Mouse (Mus musculus) bone marrow macrophage, adult 2 months (primary cell): ENCODE measurements around the gene Chst15. TPM values are rescaled to one million over a fixed set of nuclear protein-coding genes. Genes with fewer than 3 reads are reported as not detected.
A peak's percentile ranks its signal among the peaks of the same experiment; 100 is the strongest.

Experiments used
- H3K27ac ChIP-seq: 2 replicates; pipeline ENCODE4 v1.5.1; 2012; ENCODE audit warnings: low read depth, low read length; ENCODE audit not compliant: insufficient read depth
- H3K4me1 ChIP-seq: 2 replicates; pipeline ENCODE4 v1.6.1; 2012; ENCODE audit warnings: low read length; ENCODE audit not compliant: control insufficient read depth, insufficient read depth
- H3K4me3 ChIP-seq: 2 replicates; pipeline ENCODE4 v1.5.1; 2012; ENCODE audit warnings: mild to moderate bottlenecking, low read length, moderate library complexity; ENCODE audit not compliant: insufficient read depth
- CTCF ChIP-seq: IDR thresholded peaks from 2 replicates; pipeline ENCODE4 v1.5.1; 2012; ENCODE audit warnings: low read depth, mild to moderate bottlenecking, low read length, moderate library complexity
- POLR2A ChIP-seq: IDR thresholded peaks from 2 replicates; pipeline ENCODE4 v1.6.1; 2012; ENCODE audit warnings: mild to moderate bottlenecking, low read depth, low read length, borderline replicate concordance
- polyA plus RNA-seq: library from polyadenylated mRNA; stranded (reverse); fragments of >200 nt; gene quantifications from 2 replicates; pipeline ENCODE4 v1.2.4, GENCODE M21; 2012; ENCODE audit not compliant: missing spikeins, insufficient read depth, insufficient read length

Chst15 gene
- polyA plus RNA-seq, 1 experiment: 0.42 TPM

DNA sequence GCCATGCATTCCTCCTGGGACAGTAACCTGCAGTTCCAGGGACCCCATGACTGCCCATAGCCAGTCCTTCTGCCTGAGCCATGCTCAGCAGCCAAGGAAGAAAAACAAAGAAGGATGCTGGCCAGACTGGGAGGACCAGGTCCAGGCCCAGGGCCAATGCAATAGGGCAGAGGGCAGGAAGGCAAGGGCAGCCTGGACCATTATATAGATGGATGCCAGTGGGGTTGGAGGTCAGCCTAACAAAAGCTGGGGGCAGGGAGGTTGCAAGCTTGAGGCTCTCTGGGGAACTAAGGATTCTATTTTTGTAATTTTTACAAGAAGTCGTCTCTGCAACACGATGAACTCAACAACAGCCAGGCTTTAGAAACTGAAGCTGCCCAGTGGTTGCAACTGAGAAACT is 84.1 kb downstream of the Chst15 start:
- H3K4me1 ChIP-seq: no peaks in the 10 kb centered on the region
- H3K4me3 ChIP-seq: no peak overlapping the region
- TF ChIP-seq POLR2A: no peak
- no peak for TF ChIP-seq CTCF
- no peak overlapping the region for H3K27ac ChIP-seq

DNA sequence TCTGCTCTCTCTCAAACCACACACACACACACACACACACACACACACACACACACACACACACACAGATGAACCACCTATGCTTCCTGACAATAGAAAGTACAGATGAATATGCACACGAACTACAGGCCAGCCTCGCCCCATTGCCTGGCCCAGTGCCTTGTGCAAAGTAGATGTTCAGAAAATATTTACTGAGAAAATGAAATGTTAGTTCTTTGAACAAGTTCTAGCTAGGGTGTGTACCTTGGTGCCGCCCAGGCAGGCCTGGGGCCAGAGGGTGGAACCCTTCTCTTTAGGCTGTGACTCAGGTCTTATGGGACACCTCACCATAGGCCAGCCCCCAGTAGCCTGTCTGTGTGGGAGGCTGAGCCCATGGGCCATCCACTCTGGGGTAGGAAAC is 85.6 kb downstream of the Chst15 start:
- Histone ChIP-seq H3K4me1 (no peaks in the 10 kb centered on the region), H3K4me3 (no peak overlapping the region), H3K27ac (no peak overlapping the region)
- no peak for TF ChIP-seq CTCF
- TF ChIP-seq POLR2A: no peak

DNA sequence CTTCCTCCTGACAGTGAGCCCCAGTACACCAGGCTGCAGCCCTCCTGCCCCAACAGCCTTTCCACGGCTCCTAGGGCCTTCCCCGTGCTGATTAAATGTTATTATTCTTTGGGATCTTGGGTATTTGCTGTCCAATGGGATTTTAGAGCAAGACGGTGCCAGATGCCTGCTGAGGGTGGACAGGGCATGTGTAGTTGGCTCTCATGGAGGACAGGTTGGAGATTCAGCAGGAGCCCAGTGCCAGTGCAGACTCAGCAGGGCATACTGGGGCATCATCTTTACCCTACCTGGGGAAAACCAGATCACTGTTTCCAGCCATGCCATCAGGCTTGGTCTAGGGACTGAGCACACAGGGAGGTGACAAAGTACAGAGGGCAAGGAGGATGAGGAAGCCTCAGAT is 86.1 kb downstream of the Chst15 start:
- H3K4me1 ChIP-seq: no peaks in the 10 kb centered on the region
- TF ChIP-seq CTCF (no peak), POLR2A (no peak)
- no peak overlapping the region for H3K27ac ChIP-seq
- H3K4me3 ChIP-seq: no peak overlapping the region

DNA sequence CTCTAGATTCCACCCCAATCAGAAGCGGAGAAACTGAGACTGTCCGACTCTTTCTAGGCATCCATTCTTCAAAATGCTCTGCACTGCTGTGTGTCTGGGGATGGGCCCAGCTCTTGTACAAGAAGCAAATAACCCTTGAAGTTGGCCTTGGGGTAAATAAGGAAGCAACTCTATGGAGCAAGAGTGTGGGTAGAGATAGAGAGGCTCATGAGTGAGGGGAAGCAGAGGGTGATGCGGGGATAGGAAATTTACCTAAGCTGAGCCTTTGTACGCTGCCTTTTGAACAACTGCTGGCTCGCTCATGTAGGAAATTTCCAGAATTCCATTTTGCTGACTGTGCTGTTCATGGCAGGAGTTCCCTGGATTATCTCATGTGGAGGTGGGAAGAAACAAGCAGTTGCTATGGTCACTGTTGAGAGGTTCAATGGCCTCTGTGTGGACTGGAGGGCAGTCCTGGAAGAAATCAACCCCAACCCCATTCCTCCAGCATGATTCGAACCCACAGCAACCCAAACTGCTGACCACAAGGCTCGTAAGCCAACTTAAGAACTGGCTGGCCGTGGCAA is 89.9 kb downstream of the Chst15 start:
- no peak overlapping the region for H3K27ac ChIP-seq
- no peaks in the 10 kb centered on the region for H3K4me1 ChIP-seq
- H3K4me3 ChIP-seq: no peak overlapping the region
- TF ChIP-seq CTCF (no peak), POLR2A (no peak)

DNA sequence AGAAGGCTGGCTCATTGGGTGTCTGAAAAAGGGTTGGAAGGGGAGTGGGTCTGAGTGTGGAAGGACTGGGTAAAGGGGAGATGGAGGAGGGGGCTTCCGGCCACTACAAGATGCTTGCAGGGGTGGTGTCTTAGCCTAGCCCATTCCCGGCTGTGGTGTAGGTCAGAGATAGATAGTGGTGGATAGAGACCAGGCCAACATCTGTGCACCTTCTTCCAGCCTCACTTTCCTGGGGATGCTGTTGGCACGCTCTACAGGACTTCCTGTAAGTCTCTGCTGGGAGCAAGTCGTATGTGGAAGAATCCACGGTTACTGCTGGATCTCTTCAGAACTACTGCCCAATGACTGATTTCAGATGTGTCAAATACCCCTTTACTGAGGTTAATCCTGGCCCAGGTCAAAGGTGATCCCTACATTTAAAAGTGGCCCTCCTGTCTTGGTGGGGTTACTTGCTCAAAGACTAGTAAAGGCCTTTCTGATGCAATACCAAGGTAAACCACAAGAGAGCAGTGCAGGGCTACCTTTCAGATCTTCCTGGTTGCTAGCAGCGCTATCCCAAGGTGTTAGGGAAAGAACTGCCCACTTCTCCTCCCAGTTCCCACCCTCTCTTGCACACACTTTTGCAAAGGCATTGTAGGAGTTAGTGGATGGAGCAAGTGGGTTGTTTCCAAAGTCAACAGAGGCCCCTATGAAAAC is 90.5 kb downstream of the Chst15 start:
- TF ChIP-seq POLR2A (no peak), CTCF (peak; percentile 42)
- Histone ChIP-seq H3K4me1 (no peaks in the 10 kb centered on the region), H3K4me3 (no peak overlapping the region), H3K27ac (no peak overlapping the region)

DNA sequence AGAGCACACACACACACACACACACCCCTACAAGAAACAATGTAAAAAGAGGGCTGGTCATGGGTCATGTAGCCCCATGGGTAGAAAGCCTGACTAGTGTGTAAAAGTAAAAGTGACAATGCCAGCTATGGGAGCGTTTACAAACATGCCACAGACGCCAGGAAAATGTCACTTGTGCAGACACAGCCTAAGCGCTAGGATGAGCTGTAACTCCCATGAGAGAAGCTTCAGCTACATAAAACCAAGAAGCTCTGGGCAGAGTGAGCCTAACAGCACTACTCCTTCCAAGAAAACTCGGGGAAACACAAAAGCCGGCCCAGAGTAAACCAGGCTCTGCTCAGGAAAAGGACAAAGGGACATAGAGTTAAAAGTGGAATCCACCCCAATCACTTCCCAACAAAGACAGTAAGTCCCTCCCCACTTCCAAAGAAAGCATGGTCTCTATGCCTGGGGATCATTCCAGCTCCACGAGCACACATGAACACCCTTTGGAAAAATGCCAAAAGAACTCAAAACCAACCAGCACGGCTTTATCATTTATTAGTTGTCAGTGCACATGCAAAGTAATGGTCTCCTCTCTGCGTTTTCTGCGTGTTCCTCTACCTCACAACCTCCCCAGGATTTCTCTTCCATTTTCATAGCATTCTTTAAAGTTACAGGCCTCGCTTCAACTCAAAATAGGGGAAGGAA is 93.4 kb downstream of the Chst15 start:
- no peak overlapping the region for H3K27ac ChIP-seq
- no peak overlapping the region for H3K4me3 ChIP-seq
- TF ChIP-seq CTCF (no peak), POLR2A (no peak)
- H3K4me1 ChIP-seq: no peaks in the 10 kb centered on the region

DNA sequence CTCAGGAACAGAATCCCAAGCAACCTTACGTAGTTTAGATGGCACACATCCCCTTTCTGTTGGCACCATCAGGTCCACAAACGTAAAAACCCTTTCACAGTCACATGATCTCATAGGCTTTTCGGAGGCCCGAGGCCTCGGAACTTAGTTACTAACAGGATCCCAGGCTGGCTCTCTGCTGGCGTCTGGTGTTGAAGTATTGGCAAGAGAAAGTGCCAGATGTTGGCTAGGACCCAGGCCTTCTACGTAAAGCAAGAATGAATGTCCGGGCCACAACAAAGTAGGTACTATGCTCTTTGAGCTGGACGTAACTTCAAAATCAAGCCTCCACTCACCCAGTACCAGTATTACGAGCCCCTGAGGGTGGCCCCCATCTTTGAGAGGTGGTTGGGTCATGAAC is 103.0 kb downstream of the Chst15 start:
- Histone ChIP-seq H3K4me1 (no peaks in the 10 kb centered on the region), H3K27ac (no peak overlapping the region), H3K4me3 (no peak overlapping the region)
- TF ChIP-seq CTCF (no peak), POLR2A (no peak)

DNA sequence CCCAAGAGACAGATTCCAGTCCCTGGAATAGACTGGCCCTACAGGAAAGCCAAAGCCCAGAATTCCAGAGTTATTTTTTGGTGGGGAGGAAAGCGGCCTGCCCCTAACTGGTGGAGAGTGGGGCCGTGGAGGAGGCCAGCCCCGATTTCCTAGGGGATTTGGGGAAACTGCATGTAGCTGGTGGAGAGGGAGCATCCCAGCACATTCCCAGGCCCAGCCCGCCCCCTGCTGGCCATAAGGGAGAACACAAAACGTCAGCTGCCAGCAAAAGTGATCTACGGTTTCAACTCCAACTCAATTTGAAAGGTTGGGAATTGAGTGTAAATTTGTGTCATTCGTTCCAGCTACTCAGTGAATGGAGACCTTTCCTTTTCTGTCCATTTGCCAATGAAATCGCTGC is 103.6 kb downstream of the Chst15 start:
- Histone ChIP-seq H3K4me1 (no peaks in the 10 kb centered on the region), H3K27ac (no peak overlapping the region), H3K4me3 (no peak overlapping the region)
- TF ChIP-seq POLR2A: no peak
- TF ChIP-seq CTCF: peak; percentile 52; the same call in 1 of the 2 replicates

DNA sequence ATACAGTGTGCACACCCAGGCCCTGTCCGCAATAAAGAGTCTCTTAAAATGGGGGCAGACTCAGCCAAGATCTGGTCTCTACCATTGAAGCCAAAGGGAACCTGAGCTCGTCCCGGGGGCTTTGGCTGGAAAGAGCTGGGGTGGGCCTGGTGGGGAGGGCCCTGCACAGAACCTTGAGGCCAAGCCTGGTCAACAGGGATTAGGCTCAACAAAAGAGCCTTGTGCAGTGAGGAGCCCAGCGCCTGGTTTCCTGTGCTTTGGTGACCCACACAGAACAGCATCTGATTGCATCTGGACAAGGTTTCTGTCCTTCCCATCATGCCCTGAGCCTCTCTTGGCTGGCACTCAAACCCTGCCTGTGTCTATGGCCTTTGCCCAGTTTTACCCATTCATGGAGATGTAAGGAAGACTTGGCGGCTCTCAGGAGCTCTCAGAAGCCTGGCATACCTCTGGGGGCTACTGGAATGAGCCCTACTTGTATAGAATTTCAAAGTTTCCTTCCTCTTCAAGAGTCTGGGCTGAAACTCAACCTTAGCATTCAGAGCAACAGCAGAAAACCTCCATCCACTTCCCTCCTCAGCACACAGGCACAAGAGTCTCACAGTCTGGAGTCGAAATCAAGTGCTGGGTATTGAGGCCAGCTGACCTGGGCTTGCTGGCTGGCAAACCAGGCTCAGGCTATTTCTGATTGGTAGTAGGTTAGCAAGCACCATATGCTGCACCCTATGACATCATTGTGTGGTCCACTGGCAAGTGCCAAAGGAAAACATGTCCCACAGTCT is 104.9 kb downstream of the Chst15 start:
- no peak for TF ChIP-seq POLR2A
- TF ChIP-seq CTCF: no peak
- Histone ChIP-seq H3K4me3 (no peak overlapping the region), H3K27ac (no peak overlapping the region), H3K4me1 (no peaks in the 10 kb centered on the region)

DNA sequence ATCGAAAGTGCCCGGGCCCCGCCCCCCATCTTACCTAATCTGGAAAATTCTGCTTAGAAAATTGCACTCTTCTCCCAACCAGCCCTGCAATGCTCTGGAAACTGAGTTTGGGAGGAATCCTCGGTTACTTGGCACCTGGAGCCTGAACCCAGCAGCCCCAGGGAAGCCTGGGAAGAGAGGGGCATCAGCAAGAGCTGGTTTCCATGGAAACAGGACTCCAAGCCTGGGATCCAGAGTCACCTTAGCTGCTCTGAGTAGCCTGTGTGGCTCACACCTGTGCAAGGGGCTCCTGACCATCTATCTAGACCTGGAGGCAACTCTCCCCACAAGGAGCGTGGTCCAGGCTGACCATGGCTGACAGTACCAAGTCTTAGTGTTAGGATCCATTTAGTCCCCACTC is 106.4 kb downstream of the Chst15 start:
- no peaks in the 10 kb centered on the region for H3K4me1 ChIP-seq
- TF ChIP-seq CTCF (no peak), POLR2A (no peak)
- H3K4me3 ChIP-seq: no peak overlapping the region
- H3K27ac ChIP-seq: no peak overlapping the region
